In genomic region chr1:128772440-128772839, GRCm38 (mm10) we compare ENCODE assay signal across 19 mouse cellular contexts.
DNase-seq lines count a peak whose midpoint lies in the region; ATAC-seq and TF ChIP-seq lines count a peak whose summit lies in the region.
"Had no signal": no experiment of that assay in that cellular context is flagged by ENCODE, and none has a peak within 500 bp of the region (broad histone marks: within the 10 kb centered on the region; RNA-seq: fewer than 3 reads in every experiment).

No protein-coding gene starts in this region.

- H3K27me3 ChIP-seq in CH12.LX (replicated peaks), result no peaks in the 10 kb centered on the region
- H3K27me3 ChIP-seq in hindbrain, postnatal 0 days (ENCODE audit: insufficient read depth, low read length), result no peaks in the 10 kb centered on the region
- no peaks in the 10 kb centered on the region for H3K27me3 ChIP-seq in forebrain, embryonic 11.5 days (ENCODE audit: control insufficient read depth, insufficient read depth, low read length)

- peaks cover 15 to 23% of the 10 kb centered on the region in 2 experiments for H3K4me1 ChIP-seq in CH12.LX (ENCODE audit: control insufficient read depth in 1 of 2, insufficient read depth in 2 of 2)
- H3K4me1 ChIP-seq in hindbrain, postnatal 0 days (ENCODE audit: insufficient read depth, low read length), result no peaks in the 10 kb centered on the region
- no peaks in the 10 kb centered on the region for H3K4me1 ChIP-seq in forebrain, embryonic 11.5 days (replicated peaks; ENCODE audit: control insufficient read depth, insufficient read depth, low read length)

- no peak overlapping the region for H3K4me2 ChIP-seq in CH12.LX (ENCODE audit: insufficient read depth, low read depth, poor library complexity, severe bottlenecking)
- no peak overlapping the region for H3K4me2 ChIP-seq in hindbrain, postnatal 0 days (ENCODE audit: low read depth, low read length)
- H3K4me2 ChIP-seq in forebrain, embryonic 11.5 days (ENCODE audit: low read depth, low read length, severe bottlenecking), result no peak overlapping the region

- no peaks in the 10 kb centered on the region for H3K36me3 ChIP-seq in CH12.LX (replicated peaks in 1 of 2; ENCODE audit: control insufficient read depth in 1 of 2, insufficient read depth in 1 of 2, low read length in 1 of 2)
- H3K36me3 ChIP-seq in hindbrain, postnatal 0 days (ENCODE audit: insufficient read depth, low read length), result no peaks in the 10 kb centered on the region
- no peaks in the 10 kb centered on the region for H3K36me3 ChIP-seq in forebrain, embryonic 11.5 days (ENCODE audit: control insufficient read depth, insufficient read depth, low read length)
- H3K36me3 ChIP-seq: G1E had no signal

- dilution Hi-C loops in CH12.LX (cut with MboI; ENCODE audit: extremely low pct_ligation_motif_present, extremely low pct_unique_long_range_greater_than_20kb, low sequenced_read_pairs), result no loop called here

- in situ Hi-C loops in CH12.LX (cut with MboI; ENCODE audit: low pct_ligation_motif_present, low pct_unique_long_range_greater_than_20kb, low sequenced_read_pairs), result no loop called here

- no peak overlapping the region for H3K9ac ChIP-seq in CH12.LX (ENCODE audit: insufficient read depth, low read depth)
- H3K9ac ChIP-seq in hindbrain, postnatal 0 days (replicated peaks; ENCODE audit: low read length), result no peak overlapping the region
- no peak overlapping the region for H3K9ac ChIP-seq in forebrain, embryonic 11.5 days (ENCODE audit: low read length)

- ATAC-seq in hindbrain, postnatal 0 days, result no peak
- no peak for ATAC-seq in forebrain, embryonic 11.5 days (replicated peaks; ENCODE audit: low FRiP score)
- ATAC-seq: activated CD4-positive, CD25-positive, alpha-beta regulatory T cell, adult 4 months; CD4-positive, CD25-positive, alpha-beta regulatory T cell, adult 4 months; Patski had no signal

- H3K4me3 ChIP-seq in CH12.LX (replicated peaks in 1 of 3; ENCODE audit: low read depth in 2 of 3, low read length in 2 of 3, poor library complexity in 1 of 3), result no peak overlapping the region
- H3K4me3 ChIP-seq in hindbrain, postnatal 0 days (ENCODE audit: low read length), result no peak overlapping the region
- no peak overlapping the region for H3K4me3 ChIP-seq in forebrain, embryonic 11.5 days (ENCODE audit: low read depth, low read length)

- no peak overlapping the region for H3K27ac ChIP-seq in CH12.LX (ENCODE audit: insufficient read depth, low read depth)
- no peak overlapping the region for H3K27ac ChIP-seq in hindbrain, postnatal 0 days
- no peak overlapping the region for H3K27ac ChIP-seq in forebrain, embryonic 11.5 days (ENCODE audit: low read depth, low read length)

- TF ChIP-seq EP300 in CH12.LX (IDR thresholded peaks at IDR 0.05; ENCODE audit: low read length), result peak; percentile 58; the same call in 1 of the 2 replicates

- DNase-seq in CH12.LX (ENCODE audit: extremely low read depth), result no peak
- peak; percentile 40 for DNase-seq in induced T-regulatory cell, adult 2 months (ENCODE audit: low read depth)
- no peak for DNase-seq in hindbrain, postnatal 0 days (ENCODE audit: low spot score)
- no peak for DNase-seq in forebrain, embryonic 11.5 days (ENCODE audit: low spot score)
- DNase-seq: adrenal gland, adult 2 months; adrenal gland, adult 8-10 months; adrenal gland, postnatal 10 days; adrenal gland, postnatal 14 days; adrenal gland, postnatal 25 days; adrenal gland, postnatal 36 days; B cell, adult 2 months; cerebellum, adult 11 months; cerebellum, adult 11-12 months; cerebellum, adult 18-20 months; cerebellum, adult 2 months had no signal

- no peak for TF ChIP-seq RAD21 in CH12.LX (IDR thresholded peaks at IDR 0.05; ENCODE audit: low read depth, low read length)

- TF ChIP-seq CTCF in CH12.LX (conservative IDR thresholded peaks at IDR 0.05 in 1 of 2, IDR thresholded peaks at IDR 0.05 in 1 of 2; ENCODE audit: low read depth in 2 of 2, low read length in 2 of 2), result no peak
- TF ChIP-seq CTCF in hindbrain, postnatal 0 days (IDR thresholded peaks at IDR 0.05; ENCODE audit: low read depth), result no peak

- no peaks in the 10 kb centered on the region for H3K9me3 ChIP-seq in CH12.LX (replicated peaks; ENCODE audit: low read length)
- H3K9me3 ChIP-seq in hindbrain, postnatal 0 days (ENCODE audit: low read length), result no peaks in the 10 kb centered on the region
- no peaks in the 10 kb centered on the region for H3K9me3 ChIP-seq in forebrain, embryonic 11.5 days (ENCODE audit: control insufficient read depth, low read length)

- no peak for TF ChIP-seq POLR2A in CH12.LX (IDR thresholded peaks at IDR 0.05; ENCODE audit: low read depth, low read length)

- 88% methylated on average over 3 of the region's 3 CpGs for WGBS in hindbrain, postnatal 0 days
- 90% methylated on average over 3 of the region's 3 CpGs for WGBS in forebrain, embryonic 11.5 days

- H3K79me2 ChIP-seq in CH12.LX (replicated peaks; ENCODE audit: control insufficient read depth, extremely low read depth, insufficient read depth, poor library complexity, severe bottlenecking), result no peaks in the 10 kb centered on the region

TF ChIP-seq in CH12.LX, 34 proteins besides CTCF, POLR2A, EP300 and RAD21:
- TF ChIP-seq ETS1 (conservative IDR thresholded peaks at IDR 0.05; ENCODE audit: low read depth, low read length) (0 out of 2 replicates have a peak, but pooled peaks have one; percentile 28), MAFK (IDR thresholded peaks at IDR 0.05; ENCODE audit: insufficient replicate concordance, low read length) (peak; percentile 81), BHLHE40 (IDR thresholded peaks at IDR 0.05; ENCODE audit: low read depth, low read length) (peak; percentile 75), IRF4 (IDR thresholded peaks at IDR 0.05; ENCODE audit: low read depth, low read length) (peak; percentile 84), CHD1 (IDR thresholded peaks at IDR 0.05; ENCODE audit: low read depth, low read length) (no peak), JUN (IDR thresholded peaks at IDR 0.05; ENCODE audit: insufficient read depth, low read depth, low read length) (peak; percentile 52; the same call in 1 of the 2 replicates), JUND (conservative IDR thresholded peaks at IDR 0.05; ENCODE audit: low read depth, low read length) (peak; percentile 73), USF1 (IDR thresholded peaks at IDR 0.05; ENCODE audit: low read depth, low read length) (0 out of 2 replicates have a peak, but pooled peaks have one; percentile 1), ZNF384 (IDR thresholded peaks at IDR 0.05; ENCODE audit: low read depth, low read length) (no peak)
